Mouse (Mus musculus) olfactory bulb, adult 2 months (tissue): ENCODE data around the gene Esrp2. TPM values are rescaled to one million over a fixed set of nuclear protein-coding genes. Genes with fewer than 3 reads are reported as not detected.

Experiments
- H3K27ac ChIP-seq: fragments of 200-500 bp; 2 replicates; pipeline ENCODE4 v1.5.1; 2012; ENCODE audit warnings: low read depth, low read length; ENCODE audit not compliant: insufficient read depth
- H3K4me1 ChIP-seq: fragments of 200-500 bp; 2 replicates; pipeline ENCODE4 v1.6.1; 2012; ENCODE audit warnings: low read length; ENCODE audit not compliant: control insufficient read depth, insufficient read depth
- H3K4me3 ChIP-seq: fragments of 200-500 bp; 2 replicates; pipeline ENCODE4 v1.5.1; 2012; ENCODE audit warnings: mild to moderate bottlenecking, low read depth, low read length, moderate library complexity; ENCODE audit not compliant: insufficient read depth
- CTCF ChIP-seq: fragments of 200-500 bp; IDR thresholded peaks from 2 replicates; pipeline ENCODE4 v1.5.1; 2012; ENCODE audit warnings: low read depth, mild to moderate bottlenecking, low read length, moderate library complexity; ENCODE audit not compliant: insufficient read depth
- POLR2A ChIP-seq: fragments of 200-500 bp; IDR thresholded peaks from 2 replicates; pipeline ENCODE4 v1.6.1; 2012; ENCODE audit warnings: mild to moderate bottlenecking, low read depth, low read length, moderate library complexity; ENCODE audit not compliant: insufficient read depth
- WGBS: fragments of 180-500 bp; shearing (Covaris S2); methylation state at CpG from one replicate; pipeline ENCODE4 v1.1.7; 2018; 5-methylcytosine and 5-hydroxymethylcytosine counted together
- polyA plus RNA-seq: library from polyadenylated mRNA; stranded (reverse); fragments of >200 nt; gene quantifications from 2 replicates; pipeline ENCODE4 v1.2.4, GENCODE M21; 2012; ENCODE audit warnings: low replicate concordance; ENCODE audit not compliant: missing spikeins, insufficient read depth, insufficient read length

Esrp2 gene
- polyA plus RNA-seq, 1 experiment = not detected

DNA sequence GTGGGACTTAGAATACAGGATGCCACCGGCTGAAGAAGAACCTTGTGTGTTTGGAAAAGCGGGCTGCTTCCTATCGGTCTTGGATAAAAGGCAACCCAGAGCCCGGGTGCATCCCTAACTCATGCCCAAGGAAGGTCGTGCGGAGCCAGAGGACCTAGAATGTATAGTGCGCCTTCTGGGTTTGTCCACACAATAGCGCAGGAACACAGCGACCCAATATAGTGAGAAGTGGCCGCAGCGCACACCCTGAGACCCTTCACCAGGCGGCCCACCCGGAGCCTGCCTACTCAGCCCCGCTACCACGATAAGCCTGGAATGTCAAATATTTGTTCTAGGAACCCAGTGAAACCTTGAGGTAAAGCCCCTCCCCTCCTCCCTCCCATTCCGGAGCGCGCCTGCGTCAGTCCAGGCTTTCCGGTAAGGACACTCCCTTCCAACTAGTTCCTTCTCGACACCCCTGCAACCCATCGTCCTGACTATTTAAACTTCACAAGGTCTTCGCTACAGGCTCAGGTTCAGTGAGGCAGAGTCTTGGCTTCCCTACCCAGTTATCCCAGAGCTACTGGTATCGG lies 1.2 kb upstream of the Esrp2 start:
- H3K27ac ChIP-seq = no peak overlapping the region
- peaks cover 36% of the 10 kb centered on the region for H3K4me1 ChIP-seq
- TF ChIP-seq CTCF = no peak
- no peak for TF ChIP-seq POLR2A
- H3K4me3 ChIP-seq = peak overlapping the region; percentile 43
- WGBS = under 1% methylated on average over 24 of the region's 24 CpGs

DNA sequence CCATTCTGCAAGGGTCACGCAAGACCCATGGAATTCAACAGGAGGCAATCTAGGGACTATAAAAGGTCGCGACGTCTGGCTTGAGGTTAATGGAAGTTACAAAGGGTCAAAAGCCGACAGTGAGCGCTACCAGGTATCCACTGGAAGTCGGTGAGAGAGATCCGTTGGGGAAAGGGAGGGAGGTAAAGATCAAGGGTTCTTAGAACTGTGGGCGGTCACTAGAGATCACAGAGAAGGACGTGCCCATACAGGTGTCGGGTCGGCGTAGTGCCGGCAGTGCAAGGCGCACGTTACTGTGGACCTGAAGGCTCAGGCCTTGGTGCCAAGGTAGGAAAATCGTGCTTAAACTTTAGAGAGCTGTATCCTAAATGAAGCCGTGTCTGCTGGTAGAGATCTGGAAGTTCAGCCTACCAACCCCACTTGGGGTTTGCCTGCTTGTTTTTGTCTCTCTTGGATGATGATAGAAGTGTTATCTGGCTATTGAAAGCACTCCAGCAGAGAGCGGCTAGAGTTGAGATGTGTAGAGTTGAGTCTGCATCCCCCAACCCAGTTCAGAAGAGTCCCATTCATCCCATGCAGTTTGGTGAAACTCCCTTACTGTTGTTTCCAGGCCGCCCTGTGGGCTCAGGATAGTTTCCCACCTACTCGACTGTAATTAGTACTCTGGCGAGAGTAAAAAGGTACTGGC lies 588 bp upstream of the Esrp2 start:
- H3K27ac ChIP-seq = no peak overlapping the region
- no peak for TF ChIP-seq POLR2A
- TF ChIP-seq CTCF = no peak
- 13% methylated on average over 22 of the region's 22 CpGs for WGBS
- peaks cover 36% of the 10 kb centered on the region for H3K4me1 ChIP-seq
- peak overlapping the region; percentile 43 for H3K4me3 ChIP-seq

DNA sequence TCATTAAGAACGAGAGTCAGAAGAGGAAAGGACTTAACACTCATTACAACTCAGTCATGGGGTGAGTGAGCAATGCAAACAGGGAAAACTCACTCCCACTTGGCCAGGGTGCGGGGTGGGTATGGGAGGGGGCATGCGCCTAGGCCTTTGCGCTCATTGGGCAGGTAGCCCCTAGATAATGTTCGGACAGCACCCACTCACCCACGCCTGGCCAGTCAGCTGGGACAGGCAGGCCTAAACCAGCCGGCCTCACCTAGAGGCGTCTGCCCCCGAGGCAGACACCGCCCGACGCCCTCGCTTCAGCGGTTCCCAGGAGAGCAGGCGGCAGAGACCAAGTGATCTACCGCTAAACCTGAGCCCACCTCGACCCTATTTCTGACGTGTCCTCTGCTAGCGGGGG lies 1.1 kb downstream of the Esrp2 start:
- H3K27ac ChIP-seq = no peak overlapping the region
- WGBS = 11% methylated on average over 19 of the region's 19 CpGs
- TF ChIP-seq POLR2A = no peak
- H3K4me1 ChIP-seq = peaks cover 36% of the 10 kb centered on the region
- H3K4me3 ChIP-seq = no peak overlapping the region

DNA sequence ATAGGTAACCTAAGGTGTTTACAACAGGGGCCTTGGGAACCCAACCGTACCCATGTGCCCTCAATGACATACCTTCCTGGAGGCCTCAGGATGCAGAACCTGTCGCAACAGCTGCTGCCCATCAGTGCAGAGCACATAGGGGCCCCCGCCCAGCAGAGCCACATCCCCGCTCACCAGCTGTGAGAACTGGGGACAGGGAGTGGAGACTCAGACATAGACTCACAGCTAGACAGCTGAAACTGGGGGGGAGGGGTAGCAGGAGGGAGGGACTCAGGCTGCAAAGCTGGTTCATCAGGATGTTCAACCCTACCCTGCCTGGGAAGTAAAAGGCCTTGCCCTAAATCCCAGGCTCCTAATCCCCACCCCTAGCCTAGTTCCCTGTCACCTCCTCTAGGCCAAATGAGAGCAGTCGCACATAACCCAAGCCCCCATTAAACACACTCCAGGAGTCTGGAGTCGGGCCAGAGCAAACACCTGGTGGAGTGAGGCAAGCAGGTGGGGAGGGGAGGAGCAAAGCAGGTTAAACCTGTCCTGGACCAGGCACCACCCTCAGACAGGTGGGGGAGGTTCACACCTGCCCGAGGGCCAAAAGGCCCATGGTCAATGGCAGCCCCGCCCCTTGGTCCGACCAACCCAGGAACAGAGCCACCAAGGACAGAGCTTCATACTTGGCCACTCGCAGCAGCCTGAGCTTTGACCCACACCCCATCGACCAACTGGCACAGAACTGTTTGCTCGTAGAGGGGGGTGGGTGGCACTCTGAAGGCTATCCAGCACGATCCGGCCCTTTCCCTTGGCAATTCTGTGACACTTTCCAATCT lies 1.8 kb downstream of the Esrp2 start:
- Histone ChIP-seq H3K27ac (no peak overlapping the region), H3K4me3 (no peak overlapping the region), H3K4me1 (peaks cover 36% of the 10 kb centered on the region)
- TF ChIP-seq POLR2A (no peak), CTCF (no peak)
- 32% methylated on average over 14 of the region's 14 CpGs for WGBS

DNA sequence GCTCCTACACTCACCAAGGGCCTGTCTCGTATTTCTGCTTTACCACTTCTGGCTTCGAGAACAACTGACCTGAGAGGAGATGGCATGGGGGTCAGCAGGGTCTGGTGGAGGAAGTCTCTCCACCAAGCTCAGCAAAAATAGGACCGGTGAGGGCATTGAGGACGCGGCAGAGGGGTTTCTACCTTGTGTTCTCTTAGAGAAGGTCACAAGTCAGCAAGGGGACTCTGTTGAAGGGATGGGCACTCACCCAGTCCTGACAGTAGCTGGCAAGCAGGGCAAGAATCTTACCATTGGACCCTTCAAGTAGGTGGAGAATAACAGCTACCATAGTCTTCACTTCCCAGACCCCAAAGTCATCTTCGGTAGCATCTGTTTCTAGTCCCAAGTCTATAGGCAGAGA lies 2.8 kb downstream of the Esrp2 start:
- 87% methylated on average over 6 of the region's 6 CpGs for WGBS
- Histone ChIP-seq H3K4me3 (no peak overlapping the region), H3K27ac (no peak overlapping the region), H3K4me1 (peaks cover 36% of the 10 kb centered on the region)
- TF ChIP-seq CTCF (no peak), POLR2A (no peak)

DNA sequence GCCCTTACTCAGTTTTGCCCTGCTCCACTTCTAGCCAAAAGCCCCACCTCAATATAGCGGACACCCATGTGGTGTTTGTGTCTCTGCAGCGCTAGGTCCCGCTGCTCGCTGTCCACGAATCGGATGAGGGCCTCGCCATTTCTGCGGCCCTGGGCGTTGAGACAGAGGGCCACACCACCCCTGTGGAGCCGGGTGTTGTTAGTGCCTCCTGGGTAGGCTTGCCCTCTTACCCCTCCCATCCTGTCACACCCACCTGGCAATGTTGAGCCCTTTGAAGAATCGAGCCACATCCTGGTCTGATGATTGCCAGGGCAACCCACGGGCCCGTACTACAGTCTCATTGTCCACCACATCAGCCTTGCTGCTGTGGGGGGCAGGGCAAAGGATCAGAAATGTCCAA lies 3.2 kb downstream of the Esrp2 start:
- H3K4me1 ChIP-seq = peaks cover 36% of the 10 kb centered on the region
- TF ChIP-seq CTCF = no peak
- no peak for TF ChIP-seq POLR2A
- 77% methylated on average over 13 of the region's 13 CpGs for WGBS
- H3K4me3 ChIP-seq = no peak overlapping the region
- H3K27ac ChIP-seq = no peak overlapping the region

DNA sequence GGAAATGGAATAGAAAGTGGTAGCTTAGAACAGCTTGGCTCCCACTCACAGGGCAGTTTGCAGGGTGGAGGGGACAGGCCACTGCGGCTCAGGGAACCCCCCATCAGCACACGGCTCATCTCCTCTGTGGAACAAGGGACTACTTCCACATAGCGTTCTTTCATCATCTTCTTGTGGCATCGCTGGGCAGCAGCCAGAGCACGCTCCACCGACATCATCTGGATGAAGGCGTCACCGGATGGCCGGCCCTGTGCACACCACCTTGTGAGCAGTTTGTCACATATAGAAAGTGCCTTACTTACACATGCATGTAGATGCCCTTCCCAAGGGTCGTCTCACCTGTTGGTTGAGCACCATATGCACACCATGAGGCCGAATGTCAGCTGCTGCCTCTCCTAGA lies 4.4 kb downstream of the Esrp2 start:
- WGBS = 93% methylated on average over 11 of the region's 11 CpGs
- Histone ChIP-seq H3K27ac (no peak overlapping the region), H3K4me1 (peaks cover 28% of the 10 kb centered on the region), H3K4me3 (no peak overlapping the region)
- TF ChIP-seq POLR2A = no peak
- TF ChIP-seq CTCF = no peak

DNA sequence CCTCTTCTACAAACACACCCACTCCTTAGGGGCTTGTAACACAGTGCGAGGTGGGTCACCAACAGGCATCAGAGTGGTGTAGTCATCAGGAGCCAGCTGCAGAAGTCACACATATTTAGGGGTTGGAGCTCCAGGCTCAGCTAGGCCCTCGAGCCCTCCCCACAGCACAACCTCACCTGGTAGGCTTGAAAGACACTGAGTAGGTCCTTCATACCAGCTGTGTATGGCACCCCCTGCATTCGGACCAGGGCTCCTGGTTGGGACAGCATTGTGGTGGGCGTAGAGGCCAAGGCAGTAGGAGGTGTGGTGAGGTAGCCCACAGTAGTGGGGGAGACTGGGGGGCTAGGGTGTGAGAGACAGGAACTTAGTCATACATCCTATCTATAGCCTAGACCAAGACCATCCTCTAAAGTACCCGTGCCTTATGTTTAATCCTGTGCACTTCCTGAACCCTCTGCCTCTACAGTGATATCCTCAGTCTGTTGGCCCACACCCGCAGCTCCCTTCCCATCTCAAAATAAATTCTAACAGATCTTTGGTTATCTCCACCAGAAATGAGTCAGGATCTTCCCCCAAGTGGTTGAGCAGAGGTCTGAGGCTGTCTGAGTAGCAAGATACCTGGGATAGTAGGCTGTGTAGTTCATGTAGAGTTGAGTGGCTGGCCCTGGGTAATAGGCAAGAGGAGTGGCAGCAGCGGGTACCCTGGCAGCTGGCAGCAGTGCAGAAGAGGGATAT lies 5.1 kb downstream of the Esrp2 start:
- H3K27ac ChIP-seq = no peak overlapping the region
- H3K4me1 ChIP-seq = peaks cover 21% of the 10 kb centered on the region
- H3K4me3 ChIP-seq = no peak overlapping the region
- 90% methylated on average over 7 of the region's 7 CpGs for whole genome bisulfite sequencing
- TF ChIP-seq CTCF (no peak), POLR2A (no peak)
